Mouse (Mus musculus) CD4-positive, CD25-positive, alpha-beta regulatory T cell, adult 2 months (primary cell): ENCODE data around the gene Fry.

Experiments
- DNase-seq: peaks from one replicate; pipeline ENCODE4 v3.0.0-alpha.2; 2012; ENCODE audit warnings: low read depth, low spot score

Gene Fry

GRCm38 (mm10) chr5:150333328-150333731 lies 214.9 kb downstream of the Fry start:
- no peak for DNase-seq

DNA sequence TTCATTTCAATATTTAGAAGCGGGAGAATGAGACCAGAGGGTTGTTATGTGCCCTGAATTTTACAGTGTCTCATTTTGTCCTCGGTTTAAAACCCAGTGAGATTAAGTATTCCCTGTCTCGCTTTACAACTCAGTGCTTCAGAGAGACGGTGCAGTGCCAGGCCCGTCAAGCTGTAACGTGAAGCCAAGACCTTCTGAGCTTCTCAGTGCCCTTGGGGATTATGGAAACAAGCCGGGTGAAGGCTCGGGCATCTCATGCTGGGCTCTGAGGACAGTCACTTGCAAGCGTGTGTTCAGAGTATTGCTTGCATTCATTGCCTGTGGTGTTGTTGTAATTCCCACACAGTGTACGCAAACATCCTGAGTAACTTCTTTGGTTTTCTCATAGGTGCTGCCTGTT lies 218.0 kb downstream of the Fry start:
- no peak for DNase-seq

GRCm38 (mm10) chr5:150337696-150338095 lies 219.3 kb downstream of the Fry start:
- no peak for DNase-seq

DNA sequence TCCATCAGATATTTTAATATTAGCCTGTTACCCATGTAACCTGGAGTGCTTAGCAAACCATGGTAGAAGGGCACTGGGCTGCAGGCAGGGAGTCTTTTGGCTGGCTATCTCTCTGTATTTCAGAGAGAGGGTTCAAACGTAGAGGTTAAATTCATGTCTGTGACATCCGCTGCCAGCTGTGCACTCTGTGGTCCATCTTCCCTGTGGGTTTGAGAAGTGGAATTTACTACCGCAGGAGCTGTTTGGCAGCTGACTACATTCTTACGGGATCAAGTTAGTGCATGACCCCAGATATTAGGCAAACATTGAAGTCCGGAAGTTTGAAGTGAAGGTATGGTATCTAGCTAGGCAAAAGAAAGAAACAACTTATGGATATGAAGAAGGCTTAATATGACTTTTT lies 222.5 kb downstream of the Fry start:
- no peak for DNase-seq

DNA sequence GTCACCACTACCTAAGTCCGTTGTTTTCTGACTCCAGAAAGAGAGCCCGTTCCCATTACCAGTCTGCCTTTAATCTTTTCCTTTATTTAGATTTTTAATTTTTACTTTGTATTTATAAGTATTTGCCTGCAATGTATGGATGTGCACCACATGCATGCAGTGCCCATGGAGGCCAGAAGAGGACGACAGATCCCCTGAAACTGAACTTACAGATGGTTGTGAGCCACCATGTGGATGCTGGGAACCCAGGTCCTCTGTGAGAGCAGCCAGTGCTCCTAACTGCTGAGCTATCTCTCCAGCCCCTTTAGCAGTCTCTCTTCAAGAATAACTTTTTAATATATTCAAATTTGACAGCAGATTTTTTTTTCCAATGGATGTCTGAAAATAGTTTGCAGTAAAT lies 223.7 kb downstream of the Fry start:
- DNase-seq: no peak

GRCm38 (mm10) chr5:150345946-150346345 lies 227.5 kb downstream of the Fry start:
- DNase-seq: no peak

DNA sequence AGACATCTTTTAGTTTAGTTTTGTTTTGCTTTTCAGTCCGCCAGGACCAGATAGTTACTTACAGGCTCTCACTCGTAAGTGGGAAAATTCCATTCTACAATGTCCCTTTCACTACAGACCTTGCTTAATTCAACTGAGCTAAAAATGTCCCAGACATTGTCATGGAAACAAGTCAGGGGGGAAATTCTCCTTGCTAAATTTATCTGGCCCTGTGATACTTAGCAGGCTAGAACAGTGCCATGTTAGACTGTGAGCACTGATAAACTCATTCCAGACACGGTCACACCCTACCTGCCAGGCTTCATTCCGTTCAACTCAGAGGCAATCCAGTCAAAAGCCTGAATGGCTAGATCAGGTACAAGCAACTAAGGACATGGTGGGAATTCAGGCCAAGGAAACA lies 227.9 kb downstream of the Fry start:
- DNase-seq: no peak

DNA sequence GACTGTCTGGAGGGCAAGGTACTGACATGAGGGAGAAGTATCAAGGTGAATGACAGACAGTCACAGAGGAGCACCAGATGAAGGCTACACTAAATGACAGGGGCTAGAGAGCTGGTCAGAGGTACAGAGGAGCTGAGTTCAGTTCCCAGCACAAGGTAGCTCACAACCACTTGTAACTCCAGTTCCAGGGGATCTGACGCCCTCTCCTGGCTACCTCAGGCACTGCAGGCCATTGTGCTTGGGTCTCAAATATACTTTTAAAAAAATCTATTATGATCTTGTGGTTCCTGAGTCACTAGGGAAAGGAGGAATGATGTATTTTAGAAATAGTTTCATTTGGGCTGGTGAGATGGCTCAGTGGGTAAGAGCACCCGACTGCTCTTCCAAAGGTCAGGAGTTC lies 229.4 kb downstream of the Fry start:
- peak; percentile 9 for DNase-seq

DNA sequence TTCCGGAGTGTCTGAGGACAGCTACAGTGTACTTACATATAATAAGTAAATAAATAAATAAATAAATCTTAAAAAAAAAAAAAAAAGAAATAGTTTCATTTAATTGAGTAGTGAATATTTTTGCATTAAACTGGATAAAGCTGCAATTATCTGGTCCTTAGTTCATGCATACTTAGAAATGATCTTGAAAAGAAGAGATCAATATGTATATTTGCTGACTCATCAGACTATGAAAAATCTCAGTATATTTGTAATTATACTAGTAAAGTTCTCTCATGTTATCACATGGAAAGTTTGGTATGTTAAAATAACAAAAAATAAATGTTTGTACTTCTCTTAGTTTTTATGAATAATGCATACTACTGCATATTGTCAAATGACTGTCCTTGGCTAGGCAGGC lies 229.9 kb downstream of the Fry start:
- no peak for DNase-seq

- no peak for DNase-seq
These were observed 232.7 kb downstream of the Fry start for GRCm38 (mm10) chr5:150351191-150351590.

GRCm38 (mm10) chr5:150358671-150359070 lies 240.2 kb downstream of the Fry start:
- DNase-seq: no peak

DNA sequence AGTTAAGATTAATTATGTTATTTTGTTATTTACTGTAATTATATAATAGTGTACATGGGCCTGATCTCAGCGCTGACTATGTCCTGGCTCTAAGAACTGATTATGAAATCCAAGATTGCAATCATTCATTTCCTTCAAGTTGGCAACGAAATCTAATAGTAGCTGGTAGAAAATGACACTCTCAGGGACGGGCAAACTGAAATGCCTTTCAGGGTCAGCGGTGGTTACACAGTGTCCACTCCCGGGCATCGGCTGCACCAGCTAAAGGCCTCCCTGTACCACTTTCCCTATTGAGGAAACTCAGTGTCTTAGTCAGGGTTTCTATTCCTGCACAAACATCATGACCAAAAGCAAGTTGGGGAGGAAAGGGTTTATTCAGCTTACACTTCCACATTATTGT lies 243.8 kb downstream of the Fry start:
- DNase-seq: no peak

GRCm38 (mm10) chr5:150364621-150365020 lies 246.2 kb downstream of the Fry start:
- no peak for DNase-seq

- DNase-seq: peak; percentile 14
These were observed 248.6 kb downstream of the Fry start for GRCm38 (mm10) chr5:150367027-150367426.

- DNase-seq: no peak
These were observed 251.8 kb downstream of the Fry start for GRCm38 (mm10) chr5:150370291-150370690.

- no peak for DNase-seq
These were observed 252.4 kb downstream of the Fry start for GRCm38 (mm10) chr5:150370895-150371294.

- DNase-seq: peak; percentile 9
These were observed 254.5 kb downstream of the Fry start for GRCm38 (mm10) chr5:150372956-150373355.

- no peak for DNase-seq
These were observed 256.5 kb downstream of the Fry start for GRCm38 (mm10) chr5:150374778-150375559.

DNA sequence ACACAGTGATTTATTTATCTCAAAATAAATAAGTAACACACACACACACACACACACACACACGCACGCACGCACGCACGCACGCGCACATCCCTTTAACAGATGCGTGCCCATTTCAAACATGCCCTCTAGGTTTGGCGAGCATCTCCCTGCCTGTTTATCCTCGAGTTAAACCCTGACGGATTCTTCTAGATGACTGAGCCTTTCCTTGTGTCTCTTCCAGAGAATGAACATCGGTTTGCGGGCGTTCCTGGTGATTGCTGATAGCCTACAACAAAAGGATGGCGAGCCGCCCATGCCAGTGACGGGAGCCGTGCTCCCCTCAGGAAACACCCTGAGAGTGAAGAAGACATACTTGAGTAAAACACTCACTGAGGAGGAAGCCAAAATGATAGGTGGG lies 260.1 kb downstream of the Fry start:
- no peak for DNase-seq

GRCm38 (mm10) chr5:150380767-150381166 lies 262.3 kb downstream of the Fry start:
- no peak for DNase-seq

GRCm38 (mm10) chr5:150382411-150382810 lies 264.0 kb downstream of the Fry start:
- no peak for DNase-seq

GRCm38 (mm10) chr5:150384272-150385215 lies 266.1 kb downstream of the Fry start:
- DNase-seq: no peak

DNA sequence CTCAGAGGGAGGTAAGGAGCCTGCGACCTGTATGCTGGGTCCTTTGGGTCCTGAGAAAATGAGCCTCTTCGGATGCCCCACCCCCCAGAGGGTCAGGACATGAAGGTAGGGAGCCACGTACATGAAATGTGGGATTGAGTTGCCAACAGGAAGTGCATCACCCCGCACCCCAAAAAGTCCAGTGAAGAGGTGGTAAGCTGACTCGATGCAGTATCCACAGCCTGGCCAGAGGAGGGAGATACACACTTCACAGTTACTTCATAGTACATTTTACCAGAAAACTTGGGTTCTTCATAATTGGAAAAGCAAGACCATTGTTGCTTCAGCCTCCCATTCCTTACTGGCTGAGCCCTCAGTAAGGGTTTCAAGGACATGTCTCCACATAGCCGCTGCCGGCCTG lies 266.8 kb downstream of the Fry start:
- no peak for DNase-seq
